Mouse (Mus musculus) bone marrow, adult 2 months (tissue): ENCODE data around the gene Tppp2.

Source experiments
- CTCF ChIP-seq: fragments of 200-500 bp; IDR thresholded peaks from 2 replicates; pipeline ENCODE4 v1.5.1; 2011; ENCODE audit warnings: low read length, control low read depth; ENCODE audit not compliant: control insufficient read depth, insufficient read depth
- POLR2A ChIP-seq: fragments of 200-500 bp; IDR thresholded peaks from 2 replicates; pipeline ENCODE4 v1.6.1; 2011; ENCODE audit warnings: low read depth, mild to moderate bottlenecking, control low read depth, low read length, borderline replicate concordance; ENCODE audit not compliant: control insufficient read depth

DNA sequence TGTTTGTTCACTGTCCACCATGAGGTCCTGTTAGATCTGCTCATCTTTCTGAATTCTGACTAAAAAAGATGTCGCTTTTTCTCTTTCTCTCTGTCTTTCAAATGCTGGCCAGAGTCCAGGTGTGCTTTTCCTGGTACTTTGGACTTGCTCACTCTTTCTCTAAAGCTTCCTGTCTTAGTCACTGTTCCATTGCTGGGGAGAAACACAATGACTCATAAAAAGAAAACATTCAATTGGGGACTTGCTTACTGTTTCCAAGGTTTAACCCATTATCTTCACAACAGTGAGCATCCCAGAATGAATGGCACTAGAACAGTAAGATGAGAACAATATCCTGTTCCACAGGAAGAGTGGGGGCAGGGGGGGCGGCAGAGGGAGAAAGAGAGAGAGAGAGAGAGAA, 42.1 kb downstream of the Tppp2 start:
- TF ChIP-seq CTCF: no peak
- no peak for TF ChIP-seq POLR2A
